39 mouse cellular contexts compared by ENCODE assay signal in the genomic region with DNA sequence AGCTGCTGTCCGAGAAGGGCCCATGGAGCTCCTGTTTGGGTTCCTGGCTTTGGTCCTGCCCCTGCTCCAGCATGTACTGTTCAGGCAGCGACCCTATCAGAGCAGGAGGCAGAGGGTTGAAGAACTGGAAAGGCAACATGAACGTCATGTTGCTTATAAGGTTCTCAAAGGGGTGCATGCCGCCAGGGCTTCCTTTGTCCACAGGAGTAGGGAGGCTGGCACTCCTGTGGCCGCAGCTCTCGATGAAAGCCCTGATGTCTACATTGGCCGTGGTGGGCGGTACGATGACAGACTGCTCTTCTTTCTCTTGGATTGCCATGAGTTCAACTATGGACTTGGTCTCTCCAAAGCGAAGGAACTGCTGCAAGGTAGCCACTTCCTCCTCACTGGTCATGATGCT. TPM values are rescaled to one million over a fixed set of nuclear protein-coding genes. Genes with fewer than 3 reads are reported as not detected.
"Had no signal": no experiment of that assay in that cellular context is flagged by ENCODE, and none has a peak within 500 bp of the region (broad histone marks: within the 10 kb centered on the region; RNA-seq: fewer than 3 reads in every experiment).

No protein-coding gene starts in this region.

- DNase-seq: heart, postnatal 10 days; heart, postnatal 14 days; heart, postnatal 36 days; heart, postnatal 4 days; kidney, adult 11 months; kidney, adult 18-20 months; kidney, adult 2 months; kidney, adult 8-10 months; kidney, adult 9 months; kidney, postnatal 10 days; kidney, postnatal 14 days; kidney, postnatal 25 days; kidney, postnatal 36 days; kidney, postnatal 4 days; layer of hippocampus, adult 9-11 months; layer of hippocampus, postnatal 36 days had no signal

- H3K27me3 ChIP-seq: hindbrain, embryonic 12.5 days; hindbrain, embryonic 13.5 days; hindbrain, embryonic 15.5 days; intestine, embryonic 15.5 days had no signal

- H3K36me3 ChIP-seq: heart, embryonic 12.5 days; heart, embryonic 13.5 days; heart, embryonic 15.5 days; hindbrain, embryonic 10.5 days; hindbrain, embryonic 12.5 days; hindbrain, embryonic 13.5 days; hindbrain, embryonic 15.5 days; intestine, embryonic 15.5 days; kidney, embryonic 15.5 days had no signal

- H3K9me3 ChIP-seq: heart, embryonic 12.5 days; heart, embryonic 13.5 days; heart, embryonic 15.5 days; hindbrain, embryonic 10.5 days; hindbrain, embryonic 12.5 days; hindbrain, embryonic 13.5 days; hindbrain, embryonic 15.5 days; intestine, embryonic 15.5 days; kidney, embryonic 15.5 days had no signal

- H3K4me2 ChIP-seq: heart, embryonic 12.5 days; heart, embryonic 13.5 days; heart, embryonic 15.5 days; hindbrain, embryonic 12.5 days; hindbrain, embryonic 13.5 days; hindbrain, embryonic 14.5 days; hindbrain, embryonic 15.5 days; intestine, embryonic 15.5 days; kidney, embryonic 15.5 days had no signal

- H3K9ac ChIP-seq: heart, embryonic 12.5 days; heart, embryonic 13.5 days; heart, embryonic 15.5 days; hindbrain, embryonic 12.5 days; hindbrain, embryonic 13.5 days; hindbrain, embryonic 14.5 days; hindbrain, embryonic 15.5 days; intestine, embryonic 15.5 days; kidney, embryonic 15.5 days had no signal

- H3K4me3 ChIP-seq: heart, embryonic 12.5 days; heart, embryonic 13.5 days; heart, embryonic 15.5 days; hindbrain, embryonic 10.5 days; hindbrain, embryonic 12.5 days; hindbrain, embryonic 13.5 days; hindbrain, embryonic 15.5 days; intestine, embryonic 15.5 days; kidney, embryonic 15.5 days; layer of hippocampus, adult 2 months; left cerebral cortex, adult 2 months had no signal

- ATAC-seq: hindbrain, embryonic 16.5 days; hindbrain, postnatal 0 days; inflammation-experienced regulatory T-cells, adult 6 months; intestine, embryonic 15.5 days; intestine, embryonic 16.5 days; intestine, postnatal 0 days had no signal

- H3K4me1 ChIP-seq: heart, embryonic 12.5 days; heart, embryonic 15.5 days; hindbrain, embryonic 10.5 days; hindbrain, embryonic 12.5 days; hindbrain, embryonic 13.5 days; hindbrain, embryonic 15.5 days; intestine, embryonic 15.5 days; kidney, embryonic 15.5 days had no signal

- H3K27ac ChIP-seq: heart, embryonic 13.5 days; heart, embryonic 15.5 days; hindbrain, embryonic 10.5 days; hindbrain, embryonic 12.5 days; hindbrain, embryonic 13.5 days; hindbrain, embryonic 14.5 days; hindbrain, embryonic 15.5 days; hindbrain, postnatal 0 days; intestine, embryonic 15.5 days; kidney, embryonic 15.5 days; kidney, postnatal 0 days; layer of hippocampus, adult 2 months; left cerebral cortex, adult 2 months had no signal

RNA-seq across cellular contexts. Expression of a gene that starts 17.5 kb away (rescaled TPM):
- total RNA-seq: hematopoietic stem cell, adult 5-6 weeks; layer of hippocampus, postnatal 10 days; layer of hippocampus, postnatal 14 days; layer of hippocampus, postnatal 25 days; layer of hippocampus, postnatal 36 days; left cerebral cortex, adult 18-20 months; left cerebral cortex, adult 2 months had no signal
- polyA plus RNA-seq: hindbrain, postnatal 0 days; inflammation-experienced regulatory T-cells, adult 6 months had no signal
